Mouse (Mus musculus) embryonic facial prominence, embryonic 14.5 days (tissue): Measurements from ENCODE around the gene Ispd. TPM values are rescaled to one million over a fixed set of nuclear protein-coding genes. Genes with fewer than 3 reads are reported as not detected.

ENCODE experiments used
- ATAC-seq: fragments of 200-750 bp; cut with Nextera tagmentation; 2 replicates; pipeline ENCODE4 v1.8.0; 2017; ENCODE audit warnings: low read depth, moderate number of reproducible peaks, moderate TSS enrichment
- DNase-seq: peaks from one replicate; pipeline ENCODE4 v3.0.0-alpha.2; 2015; ENCODE audit warnings: low spot score
- H3K27ac ChIP-seq: fragments of 300-500 bp; sonication (generic); replicated peaks from 2 replicates; pipeline ENCODE4 v1.5.1; 2014; ENCODE audit warnings: low read depth, mild to moderate bottlenecking, low read length, moderate library complexity
- H3K27me3 ChIP-seq: fragments of 300-500 bp; sonication (generic); replicated peaks from 2 replicates; pipeline ENCODE4 v1.6.1; 2014; ENCODE audit warnings: low read length; ENCODE audit not compliant: control insufficient read depth, insufficient read depth
- H3K36me3 ChIP-seq: fragments of 300-500 bp; sonication (generic); 2 replicates; pipeline ENCODE4 v1.6.1; 2014; ENCODE audit warnings: low read length, mixed read lengths; ENCODE audit not compliant: control insufficient read depth, insufficient read depth
- H3K4me1 ChIP-seq: fragments of 300-500 bp; sonication (generic); 2 replicates; pipeline ENCODE4 v1.6.1; 2014; ENCODE audit warnings: antibody characterized with exemption, low read length; ENCODE audit not compliant: control insufficient read depth, insufficient read depth
- H3K4me2 ChIP-seq: fragments of 300-500 bp; sonication (generic); 2 replicates; pipeline ENCODE4 v1.6.1; 2014; ENCODE audit warnings: low read depth, mild to moderate bottlenecking, low read length, moderate library complexity, mixed read lengths
- H3K4me3 ChIP-seq: fragments of 300-500 bp; sonication (generic); 2 replicates; pipeline ENCODE4 v1.5.1; 2014; ENCODE audit warnings: low read depth, mild to moderate bottlenecking, low read length
- H3K9ac ChIP-seq: fragments of 300-500 bp; sonication (generic); 2 replicates; pipeline ENCODE4 v1.6.1; 2014; ENCODE audit warnings: low read depth, mild to moderate bottlenecking, low read length, moderate library complexity, mixed read lengths
- H3K9me3 ChIP-seq: fragments of 300-500 bp; sonication (generic); 2 replicates; pipeline ENCODE4 v1.6.1; 2016; ENCODE audit warnings: low read length; ENCODE audit not compliant: control insufficient read depth
- WGBS: fragments of 180-500 bp; shearing (Covaris S2); extraction: QIAGEN DNeasy Blood & Tissue Kit; methylation state at CpG from one replicate; pipeline ENCODE4 v1.1.7; 2014; 5-methylcytosine and 5-hydroxymethylcytosine counted together
- polyA plus RNA-seq: library from polyadenylated mRNA; unstranded; fragments of >200 nt; fragmentation: Nextera tagmentation; extraction: Ambion mirVana; gene quantifications from 2 replicates; pipeline ENCODE4 v1.2.1, GENCODE M21; 2014

The Ispd gene
- polyA plus RNA-seq = 11.4 and 13.6 TPM in 2 replicates

GRCm38 (mm10) chr12:36381441-36382340, at the start of gene Ispd, which contains the start of gene D630036H23Rik:
Gene Ispd (plus strand): TSS chr12:36381450.
Gene D630036H23Rik (minus strand): TSS chr12:36382181.
- DNase-seq (peak; percentile 93), ATAC-seq (peak; percentile 92)
- peaks cover 22% of the 10 kb centered on the region for H3K4me1 ChIP-seq
- no peaks in the 10 kb centered on the region for H3K9me3 ChIP-seq
- no peaks in the 10 kb centered on the region for H3K27me3 ChIP-seq
- H3K4me3 ChIP-seq = peak within 1 kb of the TSS; percentile 67
- H3K27ac ChIP-seq = peak within 1 kb of the TSS; percentile 98
- H3K4me2 ChIP-seq = peak within 1 kb of the TSS; percentile 85
- H3K9ac ChIP-seq = peak within 1 kb of the TSS; percentile 97
- H3K36me3 ChIP-seq = no peaks in the 10 kb centered on the region
- WGBS = under 1% methylated on average over 52 of the region's 64 CpGs

GRCm38 (mm10) chr12:36332676-36333075, 48.6 kb upstream of the Ispd start:
- Histone ChIP-seq H3K27ac (no peak overlapping the region), H3K9ac (no peak overlapping the region), H3K36me3 (no peaks in the 10 kb centered on the region), H3K4me1 (peaks cover 3% of the 10 kb centered on the region; the same call in 1 of the 2 replicates), H3K4me3 (no peak overlapping the region), H3K4me2 (no peak overlapping the region), H3K27me3 (no peaks in the 10 kb centered on the region), H3K9me3 (no peaks in the 10 kb centered on the region)
- DNase-seq (no peak), ATAC-seq (no peak)
- 67% methylated on average over 1 of the region's 1 CpGs for WGBS

- ATAC-seq (no peak), DNase-seq (no peak)
- Histone ChIP-seq H3K36me3 (no peaks in the 10 kb centered on the region), H3K4me2 (no peak overlapping the region), H3K27ac (no peak overlapping the region), H3K4me1 (peaks cover 3% of the 10 kb centered on the region; the same call in 1 of the 2 replicates), H3K9ac (no peak overlapping the region), H3K27me3 (no peaks in the 10 kb centered on the region), H3K4me3 (no peak overlapping the region), H3K9me3 (no peaks in the 10 kb centered on the region)
- 78% methylated on average over 9 of the region's 9 CpGs for WGBS
These were observed 47.4 kb upstream of the Ispd start for GRCm38 (mm10) chr12:36333837-36334281.

- H3K4me1 ChIP-seq = no peaks in the 10 kb centered on the region
- no peaks in the 10 kb centered on the region for H3K36me3 ChIP-seq
- no peak overlapping the region for H3K9ac ChIP-seq
- H3K27ac ChIP-seq = no peak overlapping the region
- ATAC-seq (peak; percentile 55; the same call in 1 of the 2 replicates), DNase-seq (peak; percentile 32)
- no peaks in the 10 kb centered on the region for H3K9me3 ChIP-seq
- WGBS = 33% methylated on average over 4 of the region's 4 CpGs
- no peak overlapping the region for H3K4me3 ChIP-seq
- H3K4me2 ChIP-seq = no peak overlapping the region
- no peaks in the 10 kb centered on the region for H3K27me3 ChIP-seq
These were observed 37.1 kb upstream of the Ispd start for GRCm38 (mm10) chr12:36344131-36344530.

GRCm38 (mm10) chr12:36360064-36360463, 21.2 kb upstream of the Ispd start:
- H3K4me1 ChIP-seq = no peaks in the 10 kb centered on the region
- no peak overlapping the region for H3K4me3 ChIP-seq
- no peaks in the 10 kb centered on the region for H3K9me3 ChIP-seq
- no peaks in the 10 kb centered on the region for H3K27me3 ChIP-seq
- H3K36me3 ChIP-seq = no peaks in the 10 kb centered on the region
- WGBS = 71% methylated on average over 3 of the region's 3 CpGs
- no peak overlapping the region for H3K27ac ChIP-seq
- no peak overlapping the region for H3K9ac ChIP-seq
- ATAC-seq (no peak), DNase-seq (no peak)
- no peak overlapping the region for H3K4me2 ChIP-seq

- no peak overlapping the region for H3K9ac ChIP-seq
- no peak for ATAC-seq
- 93% methylated on average over 5 of the region's 5 CpGs for WGBS
These were observed 20.6 kb upstream of the Ispd start for GRCm38 (mm10) chr12:36360693-36361092.

GRCm38 (mm10) chr12:36364013-36364412, 17.2 kb upstream of the Ispd start:
- H3K9ac ChIP-seq = no peak overlapping the region
- H3K4me3 ChIP-seq = no peak overlapping the region
- H3K4me2 ChIP-seq = no peak overlapping the region
- ATAC-seq = no peak
- no peaks in the 10 kb centered on the region for H3K4me1 ChIP-seq
- no peak for DNase-seq
- no peaks in the 10 kb centered on the region for H3K36me3 ChIP-seq
- WGBS = 89% methylated on average over 4 of the region's 4 CpGs
- no peaks in the 10 kb centered on the region for H3K9me3 ChIP-seq
- no peaks in the 10 kb centered on the region for H3K27me3 ChIP-seq
- H3K27ac ChIP-seq = no peak overlapping the region

More at GRCm38 (mm10) chr12:36360693-36361092, 20.6 kb upstream of the Ispd start:
- no peak overlapping the region for H3K4me3 ChIP-seq
- H3K4me1 ChIP-seq = no peaks in the 10 kb centered on the region
- H3K4me2 ChIP-seq = no peak overlapping the region
- H3K9me3 ChIP-seq = no peaks in the 10 kb centered on the region
- DNase-seq = no peak
- no peak overlapping the region for H3K27ac ChIP-seq
- no peaks in the 10 kb centered on the region for H3K36me3 ChIP-seq
- H3K27me3 ChIP-seq = no peaks in the 10 kb centered on the region

GRCm38 (mm10) chr12:36373237-36373998, 7.8 kb upstream of the Ispd start:
- WGBS = 51% methylated on average over 4 of the region's 4 CpGs
- ATAC-seq (no peak), DNase-seq (no peak)
- Histone ChIP-seq H3K27me3 (no peaks in the 10 kb centered on the region), H3K27ac (no peak overlapping the region), H3K9me3 (no peaks in the 10 kb centered on the region), H3K4me1 (no peaks in the 10 kb centered on the region), H3K4me3 (no peak overlapping the region), H3K36me3 (no peaks in the 10 kb centered on the region), H3K9ac (no peak overlapping the region), H3K4me2 (no peak overlapping the region)
